Mouse (Mus musculus): Measurements from ENCODE around the gene Sec16a.
"Not testable (repeated sequence)": the region's sequence is repeated elsewhere in the genome, so short reads cannot be mapped to it uniquely, and the experiment has no call there.

Gene Sec16a

GRCm38 (mm10) chr2:26380871-26381270, 64.1 kb downstream of the Sec16a start:
- not testable (repeated sequence) for DNase-seq

DNA sequence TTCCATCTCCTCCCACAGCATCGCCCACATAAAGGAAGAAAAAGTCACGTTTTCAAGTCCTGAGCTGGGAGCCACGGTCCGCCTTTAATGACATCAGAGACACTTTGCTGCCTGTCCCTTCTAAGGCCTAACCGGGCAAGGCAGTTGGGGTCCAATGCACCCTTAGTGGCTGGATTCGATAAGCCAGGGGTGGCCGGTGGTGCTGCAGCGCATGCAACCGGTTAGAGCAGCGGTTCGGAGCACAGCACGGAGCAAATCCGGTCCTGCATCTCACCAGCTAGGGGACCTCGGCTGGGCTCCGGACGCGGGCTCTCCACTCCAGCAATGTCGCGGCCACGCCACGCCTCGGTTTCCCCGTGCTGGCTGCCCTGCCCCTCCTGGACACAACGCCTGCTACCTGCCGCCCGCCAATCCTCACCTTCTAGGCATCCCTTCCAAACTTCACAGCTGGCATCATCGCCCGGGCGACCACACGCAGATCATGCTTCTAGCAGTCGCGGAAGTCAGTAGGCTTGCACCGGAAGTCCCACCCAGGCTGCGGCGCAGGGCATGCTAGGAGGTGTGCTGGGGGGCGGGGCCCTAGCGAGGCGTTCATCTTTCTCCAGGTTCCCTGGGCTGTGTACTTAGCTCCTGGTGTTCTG, 64.8 kb downstream of the Sec16a start, which contains the start of gene Snapc4:
Snapc4 (minus strand) TSS at position 523 of the 641 bp plus-strand sequence.
- peak; percentile 78 for DNase-seq

GRCm38 (mm10) chr2:26372396-26372795, 72.6 kb downstream of the Sec16a start:
- no peak for DNase-seq

- DNase-seq, result no peak
Measured at GRCm38 (mm10) chr2:26368572-26368971, 76.4 kb downstream of the Sec16a start.

GRCm38 (mm10) chr2:26367911-26368310, 77.1 kb downstream of the Sec16a start:
- DNase-seq, result no peak

DNA sequence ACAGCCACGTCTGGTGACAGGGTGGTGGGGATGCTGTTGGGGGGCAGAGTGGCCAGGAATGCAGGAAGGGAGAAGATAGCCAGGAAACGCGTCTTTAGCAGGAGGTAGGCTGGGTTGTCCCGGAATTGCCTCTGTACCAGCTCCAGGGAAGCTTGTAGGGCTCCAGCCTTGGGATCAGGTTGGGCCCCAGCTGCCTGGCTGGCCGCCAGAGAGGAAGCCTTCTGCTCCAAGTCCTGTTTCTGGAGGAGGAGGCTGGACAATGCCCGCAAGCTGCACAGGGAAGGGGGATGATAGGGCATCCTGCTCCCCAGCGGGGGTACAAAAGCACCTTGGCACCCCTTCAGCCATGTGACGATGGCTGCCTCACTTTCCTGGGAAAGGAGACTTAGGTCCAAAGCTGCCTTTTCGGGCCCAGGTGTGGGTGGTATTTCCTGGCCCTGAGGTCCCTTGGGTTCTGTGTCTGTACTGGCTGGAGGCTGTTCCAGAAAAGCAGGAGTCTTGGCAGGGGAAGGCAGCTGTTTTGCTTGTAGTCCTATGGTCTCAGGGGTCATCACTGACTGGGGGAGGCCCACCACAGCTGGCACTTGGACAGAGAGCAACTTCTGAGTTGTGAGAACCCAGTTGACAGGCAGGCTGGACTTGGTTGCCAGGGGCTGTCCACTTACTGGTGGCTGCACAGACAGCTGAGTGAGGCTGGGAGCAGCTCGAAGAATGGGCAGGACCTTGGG, 80.1 kb downstream of the Sec16a start:
- DNase-seq, result peak; percentile 71

- no peak for DNase-seq
Measured at GRCm38 (mm10) chr2:26363481-26363880, 81.5 kb downstream of the Sec16a start.

GRCm38 (mm10) chr2:26362991-26363390, 82.0 kb downstream of the Sec16a start:
- no peak for DNase-seq

GRCm38 (mm10) chr2:26360772-26361171, 84.2 kb downstream of the Sec16a start, which contains the start of gene Card9:
Gene Card9, minus strand, starts transcription at chr2:26360918.
- no peak for DNase-seq

GRCm38 (mm10) chr2:26359983-26360382, 85.0 kb downstream of the Sec16a start:
- DNase-seq, result no peak
